Mouse (Mus musculus) cortical plate, adult 2 months (tissue): ENCODE results near the gene Nrxn3.

Source experiments
- CTCF ChIP-seq: fragments of 200-500 bp; IDR thresholded peaks from 2 replicates; pipeline ENCODE4 v1.5.1; 2011; ENCODE audit warnings: mild to moderate bottlenecking, control low read depth, low read length; ENCODE audit not compliant: insufficient read depth; ENCODE audit errors: extremely low read depth
- POLR2A ChIP-seq: fragments of 200-500 bp; IDR thresholded peaks from 2 replicates; pipeline ENCODE4 v1.6.1; 2011; ENCODE audit warnings: mild to moderate bottlenecking, low read length, control low read depth; ENCODE audit not compliant: insufficient read depth; ENCODE audit errors: extremely low read depth

DNA sequence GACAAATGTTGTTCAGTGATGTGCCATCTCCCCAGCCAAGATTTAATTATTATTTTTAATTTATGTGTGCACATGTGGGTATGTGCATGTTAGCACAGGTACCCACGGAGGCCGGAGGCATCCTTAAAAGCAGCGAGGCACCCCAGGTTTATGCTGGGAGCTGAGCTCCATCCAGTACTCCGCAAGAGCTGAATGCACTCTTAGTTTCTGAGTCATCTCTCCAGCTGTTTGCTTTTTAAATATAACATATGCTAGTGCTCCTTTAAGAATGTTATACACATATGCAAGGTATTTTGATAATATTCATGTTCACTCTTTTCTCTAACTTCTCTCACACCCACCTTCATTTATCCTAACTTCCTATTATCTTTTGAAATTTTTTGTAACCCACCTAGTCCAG, 271.1 kb downstream of the Nrxn3 start:
- TF ChIP-seq CTCF (no peak), POLR2A (no peak)
